Mouse (Mus musculus) left cerebral cortex, adult 11 months (tissue): ENCODE results near the gene Hmga2.

Experiments used
- DNase-seq: peaks from one replicate; pipeline ENCODE4 v3.0.0; 2022; ENCODE audit warnings: low spot score

Gene Hmga2

DNA sequence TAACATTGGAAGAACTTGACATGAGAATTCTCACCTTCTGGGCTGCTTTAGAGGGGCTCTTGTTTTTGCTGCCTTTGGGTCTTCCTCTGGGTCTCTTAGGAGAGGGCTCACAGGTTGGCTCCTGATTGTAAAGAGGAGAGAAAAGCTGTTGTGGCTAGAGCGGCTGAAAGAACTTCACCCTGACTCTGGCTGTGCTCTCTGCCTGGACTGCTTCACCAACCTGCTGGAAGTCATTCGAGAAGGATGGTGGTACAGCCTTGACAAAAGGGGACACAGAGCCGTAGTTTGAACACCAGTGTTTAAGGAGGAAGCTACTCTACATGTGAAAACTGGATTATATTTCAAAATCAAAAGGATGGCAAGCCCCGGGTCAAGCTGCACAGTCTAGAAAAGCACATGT, 3.1 kb downstream of the Hmga2 start:
- DNase-seq, result no peak

DNA sequence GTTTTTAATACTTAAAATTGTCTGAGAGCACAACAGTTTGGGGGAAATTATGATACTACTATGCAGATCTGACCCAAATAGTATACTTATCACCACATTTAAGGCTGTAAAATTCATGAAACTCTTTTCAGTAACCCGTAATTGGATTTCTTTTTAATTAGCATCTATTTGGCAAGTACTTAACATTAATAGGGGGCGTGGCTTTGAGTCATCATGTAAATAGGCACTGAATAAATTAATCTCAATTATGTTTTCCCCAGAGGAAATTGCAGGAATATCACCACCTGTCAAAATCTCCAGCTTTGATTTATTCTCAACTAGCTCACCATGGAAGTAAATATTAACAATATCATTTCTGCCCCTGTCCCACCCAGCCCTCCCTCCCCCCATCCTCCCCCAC, 3.7 kb downstream of the Hmga2 start:
- DNase-seq, result no peak

DNA sequence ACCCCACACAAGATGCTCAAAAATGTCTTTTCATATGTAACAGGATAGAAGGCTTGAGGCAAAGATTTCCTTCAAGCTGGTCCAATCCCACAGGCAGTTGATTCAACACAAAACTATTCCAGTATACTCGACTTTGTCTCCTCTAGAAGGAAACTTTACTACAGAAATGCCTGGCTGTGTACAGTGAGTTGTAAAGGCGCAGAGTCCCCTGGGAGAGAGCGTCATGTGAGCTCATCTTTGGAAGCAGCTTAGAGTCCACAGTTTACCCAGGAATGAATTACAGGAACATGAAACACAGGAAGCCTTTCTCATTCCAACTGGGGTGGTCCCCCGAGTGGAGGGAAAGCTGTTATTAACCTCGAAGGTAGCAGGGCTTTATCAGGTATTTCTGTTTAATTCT, 11.1 kb downstream of the Hmga2 start:
- DNase-seq, result no peak

DNA sequence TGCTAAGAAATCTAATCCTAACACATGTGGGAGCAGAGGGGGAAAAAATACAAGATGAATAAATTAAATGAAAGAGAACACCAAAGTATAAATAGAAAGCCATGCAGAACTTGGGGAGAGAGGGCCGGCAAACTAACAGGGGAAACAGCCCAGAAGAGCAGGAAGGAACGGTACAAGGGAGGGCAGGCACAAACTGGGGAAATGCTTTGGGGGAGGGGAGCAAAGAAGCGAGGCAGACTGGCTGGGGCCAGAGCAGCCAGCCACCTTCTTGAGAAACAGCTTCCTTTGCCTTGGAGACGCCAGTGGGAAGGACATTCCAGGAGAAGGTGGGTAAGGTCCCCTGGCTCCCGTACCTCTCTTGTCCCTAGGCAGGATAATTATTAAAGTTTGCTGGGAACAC, 14.5 kb downstream of the Hmga2 start:
- no peak for DNase-seq

DNA sequence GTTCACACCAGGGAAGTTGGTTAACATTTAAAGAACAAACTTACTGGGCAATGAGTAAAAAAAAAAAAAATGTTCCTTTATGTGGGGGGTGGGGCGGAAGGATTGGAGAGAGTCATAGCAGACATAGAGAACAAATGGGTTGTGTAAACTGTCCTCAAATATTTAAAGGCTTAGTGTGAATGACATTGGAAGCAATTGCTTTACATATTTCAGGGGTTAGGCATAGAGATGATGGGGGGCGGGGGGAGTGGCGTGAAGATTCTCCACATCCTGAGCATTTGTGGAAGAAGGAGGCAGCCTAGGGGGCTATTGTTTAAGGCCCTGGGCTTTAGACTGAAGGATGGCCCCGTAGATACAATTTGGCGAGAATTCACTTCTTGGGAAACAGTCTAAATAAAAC, 15.0 kb downstream of the Hmga2 start:
- DNase-seq, result no peak

DNA sequence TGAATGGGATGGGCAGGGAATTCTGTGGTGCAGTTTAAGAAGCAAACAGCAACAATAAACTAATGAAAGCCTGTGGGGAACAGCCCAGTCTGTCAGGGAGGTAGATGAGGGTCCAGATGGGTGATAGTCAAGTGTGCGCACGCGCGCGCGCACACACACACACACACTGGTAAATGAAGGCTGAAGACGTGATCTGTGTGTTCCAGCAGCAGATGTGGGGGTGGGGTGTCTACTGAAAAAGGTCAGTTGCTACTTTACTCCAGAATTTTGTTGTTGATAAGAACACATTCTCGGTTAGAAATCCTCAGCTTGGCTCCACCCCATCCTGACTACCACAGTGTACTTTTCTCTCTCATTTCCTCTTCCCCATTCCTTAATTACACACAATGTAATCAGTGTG, 17.4 kb downstream of the Hmga2 start:
- no peak for DNase-seq

DNA sequence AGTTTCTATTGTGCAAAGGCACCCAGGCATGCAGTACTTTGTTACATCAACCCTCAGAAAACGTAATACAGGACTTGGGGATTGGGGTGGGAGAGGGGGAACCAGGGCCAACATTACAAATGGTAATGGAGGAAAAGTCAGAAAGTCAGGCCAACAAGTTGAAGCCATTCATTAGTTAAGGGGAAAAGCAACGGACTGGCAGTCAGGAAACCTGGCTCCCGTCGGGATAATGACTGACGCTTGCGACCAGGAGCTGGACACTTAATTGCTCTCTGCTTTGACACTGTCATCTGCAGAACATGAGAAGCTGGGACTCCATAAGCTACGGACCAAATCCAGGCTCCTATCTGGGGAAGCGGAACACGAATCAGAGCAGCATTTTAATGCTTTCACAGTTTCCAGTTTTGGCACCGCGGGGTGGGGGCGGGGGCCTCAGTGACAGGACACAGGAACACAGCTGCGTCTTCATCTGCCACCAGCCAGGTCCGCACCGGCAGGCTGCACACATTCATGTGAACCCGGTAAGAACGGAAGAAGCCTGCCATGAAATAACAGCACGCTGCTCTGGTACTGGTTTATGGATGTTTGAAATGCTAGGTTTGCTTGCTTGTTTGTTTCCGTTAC, 26.5 kb downstream of the Hmga2 start:
- no peak for DNase-seq

DNA sequence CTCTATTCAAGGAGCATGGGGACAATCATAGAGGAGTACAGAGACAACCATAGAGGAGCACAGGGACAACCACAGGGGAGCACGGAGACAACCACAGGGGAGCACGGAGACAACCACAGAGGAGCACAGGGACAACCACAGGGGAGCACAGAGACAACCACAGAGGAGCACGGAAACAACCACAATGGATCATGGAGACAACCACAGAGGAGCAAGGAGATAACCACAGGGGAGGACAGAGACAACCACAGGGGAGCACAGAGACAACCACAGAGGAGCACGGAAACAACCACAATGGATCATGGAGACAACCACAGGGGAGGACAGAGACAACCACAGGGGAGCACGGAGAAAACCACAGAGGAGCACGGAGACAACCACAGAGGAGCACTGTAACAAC, 29.5 kb downstream of the Hmga2 start:
- DNase-seq, result no peak

DNA sequence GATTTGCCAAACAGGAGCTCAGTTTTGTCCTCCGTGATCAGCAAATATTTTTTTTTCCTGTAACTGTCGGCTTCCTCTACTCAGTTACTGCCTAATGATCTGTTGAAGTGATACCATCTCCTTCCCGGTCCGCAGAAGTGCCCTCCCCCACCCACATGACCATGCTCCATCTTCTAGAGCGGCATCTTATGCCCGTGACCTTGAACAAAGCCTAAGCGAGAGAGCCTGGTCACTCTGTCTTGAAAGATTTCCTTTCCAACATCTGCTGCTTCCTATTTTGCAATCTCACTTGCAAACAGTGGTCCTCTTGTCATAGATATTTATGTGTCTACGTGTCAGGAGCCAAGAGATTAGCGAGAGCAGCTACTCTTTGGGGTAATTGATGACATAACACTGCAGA, 30.1 kb downstream of the Hmga2 start:
- DNase-seq, result no peak

DNA sequence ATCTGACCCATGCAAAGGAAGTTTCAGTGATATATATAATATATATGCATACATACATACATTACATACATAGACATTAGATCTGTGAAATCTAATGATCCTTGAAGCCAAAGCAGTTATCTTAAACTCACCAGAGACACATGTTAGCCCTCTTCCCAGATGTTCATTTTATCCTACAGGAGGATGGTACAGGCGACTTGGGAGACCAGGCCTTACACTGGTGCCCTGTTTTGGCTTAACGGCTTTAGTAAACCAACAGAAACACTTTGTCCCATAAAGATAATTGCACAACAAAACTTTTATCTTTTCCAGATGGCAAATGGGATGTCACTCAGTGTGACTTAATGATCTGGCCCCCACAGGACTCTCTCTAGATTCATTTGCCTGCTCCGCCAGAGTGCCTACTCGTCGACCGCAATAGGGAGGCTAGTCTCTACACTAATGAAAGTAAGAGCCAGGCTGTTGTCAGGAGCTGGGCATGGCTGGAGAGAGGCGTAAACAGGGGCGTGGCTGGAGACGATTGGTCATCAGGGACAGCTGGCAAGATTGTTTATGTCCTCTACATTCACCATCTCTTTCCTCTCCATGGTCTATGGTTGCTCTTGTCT, 31.7 kb downstream of the Hmga2 start:
- no peak for DNase-seq

DNA sequence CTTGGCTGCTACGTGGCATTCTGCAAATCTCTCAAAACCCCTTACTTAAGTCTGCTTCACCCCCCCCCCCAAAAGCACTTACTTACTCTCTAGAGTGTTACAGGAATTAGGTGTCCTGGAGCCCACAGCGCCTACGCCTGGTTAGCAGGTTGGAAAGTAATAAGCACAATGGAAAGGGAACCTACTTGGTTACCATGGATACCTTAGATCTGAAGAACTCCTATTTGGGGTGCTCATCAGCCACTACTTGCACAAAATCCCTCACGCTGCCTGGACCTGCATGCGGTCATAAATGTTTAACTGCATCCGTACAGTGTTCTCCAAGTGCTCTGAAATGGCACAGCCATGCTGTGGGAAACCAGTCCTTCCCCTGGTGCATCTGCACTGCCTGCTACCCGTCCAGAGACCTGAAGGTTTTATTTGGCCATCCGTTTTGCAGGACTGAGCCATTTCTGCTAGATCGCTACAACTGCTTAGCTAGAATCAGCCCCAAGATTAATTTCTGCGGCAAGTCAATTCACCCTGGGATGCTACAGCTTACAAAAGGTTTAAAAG, 32.4 kb downstream of the Hmga2 start:
- DNase-seq, result no peak

DNA sequence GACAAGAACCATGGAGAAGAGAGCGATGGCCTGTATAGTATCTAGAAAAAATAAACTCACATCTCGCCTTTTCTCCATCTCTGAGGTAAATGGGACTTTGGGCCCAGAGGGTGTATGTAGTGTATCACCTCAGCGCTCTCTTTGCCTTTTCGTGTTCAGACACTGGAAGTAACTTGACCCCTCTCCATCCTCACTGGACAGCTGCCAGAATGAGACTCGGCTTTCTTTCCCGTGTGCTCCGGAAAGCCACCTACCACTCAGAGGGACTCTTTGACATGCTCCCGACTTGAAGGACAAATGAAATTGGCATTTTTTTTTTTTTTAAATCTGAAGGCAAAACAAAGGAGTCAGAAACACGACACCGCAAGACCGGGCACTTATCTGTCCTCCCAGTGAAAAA, 35.0 kb downstream of the Hmga2 start:
- no peak for DNase-seq

DNA sequence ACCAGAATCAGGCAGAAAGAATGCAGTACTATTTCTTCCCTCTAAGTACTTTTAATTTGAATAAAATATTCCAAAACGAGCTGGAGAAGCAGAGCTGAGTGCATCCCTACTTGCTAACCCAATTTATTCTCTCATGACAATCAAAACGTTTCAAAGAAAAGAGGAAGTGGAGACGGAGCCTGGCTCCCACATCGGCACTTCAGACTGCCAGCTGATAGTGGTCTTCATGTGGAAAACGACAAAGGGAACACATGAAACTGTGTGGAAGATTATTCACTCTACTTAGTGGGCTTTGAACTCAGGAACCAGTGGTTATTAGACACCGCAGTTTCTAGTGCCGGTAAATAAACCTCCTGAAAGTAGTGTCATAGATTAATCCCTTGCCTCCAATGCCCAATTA, 41.8 kb downstream of the Hmga2 start:
- DNase-seq, result no peak

DNA sequence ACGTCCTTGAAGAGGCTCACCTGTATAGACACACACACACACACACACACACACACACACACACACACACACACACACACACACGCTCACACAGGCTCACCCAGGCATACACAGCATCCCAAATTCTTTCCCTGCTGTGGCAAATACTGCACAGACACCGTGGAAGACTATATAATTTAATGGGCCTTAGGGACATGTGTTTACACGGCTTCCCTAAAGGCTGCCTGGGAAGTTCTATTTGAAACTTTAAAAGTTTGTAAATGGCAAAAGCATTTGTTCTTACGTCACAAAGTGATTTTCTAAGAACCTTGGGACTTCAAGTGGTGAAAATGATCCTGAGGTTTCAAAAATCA, 42.8 kb downstream of the Hmga2 start:
- DNase-seq, result no peak

DNA sequence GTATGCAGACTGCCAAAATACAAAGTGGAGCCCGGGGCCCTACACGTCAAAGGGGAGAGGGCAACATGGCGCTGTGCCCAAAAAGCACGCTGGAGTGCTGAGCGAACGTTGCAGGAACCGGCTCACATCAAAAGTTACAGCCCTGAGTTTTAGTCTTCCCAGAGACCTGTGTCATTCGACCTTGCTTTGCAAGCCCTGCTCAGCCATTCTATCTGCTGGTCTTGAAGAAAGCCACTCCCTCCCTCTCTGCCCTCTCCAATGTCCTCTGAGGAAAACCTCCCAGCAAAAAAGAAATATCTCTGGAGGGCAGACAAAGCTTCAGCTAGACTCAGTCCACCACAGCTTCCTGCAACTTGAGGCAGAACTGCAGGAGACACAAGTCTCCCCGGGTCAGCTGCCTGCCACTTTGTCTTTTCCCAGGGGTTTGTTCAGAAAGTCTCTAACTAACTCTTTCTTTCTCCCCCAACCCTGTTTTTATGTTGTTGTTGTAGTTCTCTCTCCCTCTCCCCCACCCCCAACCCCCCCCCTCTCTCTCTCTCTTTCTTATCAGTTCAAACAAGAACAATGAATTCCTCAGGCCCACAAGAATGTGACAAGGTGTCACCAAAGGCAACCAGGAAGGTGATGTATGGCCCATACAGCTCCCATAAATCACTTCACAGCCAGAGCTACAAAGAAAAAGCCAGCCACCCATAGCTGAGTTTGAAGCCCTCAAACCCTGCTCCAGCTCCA, 43.4 kb downstream of the Hmga2 start:
- DNase-seq, result no peak

DNA sequence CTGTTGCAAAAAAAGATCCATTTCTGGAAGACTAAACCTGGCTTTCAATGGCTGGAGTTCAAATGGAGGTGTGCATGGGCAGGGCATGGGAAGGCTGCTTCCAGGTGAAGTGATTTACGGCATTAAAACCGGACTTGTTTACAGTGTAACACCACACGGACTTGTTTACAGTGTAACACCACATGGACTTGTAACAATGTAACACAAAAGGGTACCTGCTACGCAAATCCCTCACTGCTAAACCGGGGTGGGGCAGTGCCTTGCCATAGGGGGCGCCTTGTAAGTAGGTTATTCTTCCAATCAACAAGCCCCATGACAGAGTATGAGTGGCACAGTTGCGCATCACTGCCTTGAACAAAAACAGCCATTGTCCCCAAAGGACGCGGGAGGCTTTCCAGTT, 44.2 kb downstream of the Hmga2 start:
- DNase-seq, result no peak

DNA sequence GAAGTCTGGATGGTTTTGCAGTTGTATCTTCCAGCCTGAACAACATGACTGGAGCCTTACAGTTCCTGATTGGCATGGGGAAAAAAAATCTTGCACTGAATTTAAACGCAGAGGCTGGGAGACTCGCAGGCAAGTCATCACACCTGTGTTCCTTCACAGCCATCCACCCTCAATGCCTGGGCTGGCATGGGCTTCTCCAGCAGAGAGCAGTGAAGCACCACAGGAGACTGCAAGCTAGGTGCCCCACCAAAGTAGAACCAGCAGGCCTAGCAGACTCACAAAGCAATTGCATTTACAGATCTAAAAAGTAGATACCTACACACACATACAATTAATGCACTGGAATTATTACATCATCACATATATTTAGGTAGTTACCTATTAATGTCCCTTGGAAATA, 44.8 kb downstream of the Hmga2 start:
- DNase-seq, result no peak

DNA sequence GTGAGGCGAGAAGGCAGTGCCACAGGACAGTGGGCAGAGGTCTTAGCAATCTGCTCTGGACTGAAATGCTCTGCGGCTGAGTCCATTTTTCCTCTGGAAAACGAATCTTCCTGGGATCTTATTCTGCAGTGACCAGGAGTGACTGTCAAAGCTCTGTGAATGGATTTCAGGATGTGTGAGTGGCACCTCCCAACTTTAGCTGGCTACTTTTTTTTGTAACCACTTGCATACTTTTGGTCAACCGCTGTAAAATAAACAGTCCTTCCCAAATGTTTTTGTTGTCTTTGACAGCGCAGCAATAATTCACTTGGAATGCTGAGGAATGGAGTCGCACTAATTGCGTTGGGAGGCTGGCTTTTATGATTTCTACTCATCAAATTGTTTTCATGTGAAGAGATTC, 45.8 kb downstream of the Hmga2 start:
- DNase-seq, result no peak

DNA sequence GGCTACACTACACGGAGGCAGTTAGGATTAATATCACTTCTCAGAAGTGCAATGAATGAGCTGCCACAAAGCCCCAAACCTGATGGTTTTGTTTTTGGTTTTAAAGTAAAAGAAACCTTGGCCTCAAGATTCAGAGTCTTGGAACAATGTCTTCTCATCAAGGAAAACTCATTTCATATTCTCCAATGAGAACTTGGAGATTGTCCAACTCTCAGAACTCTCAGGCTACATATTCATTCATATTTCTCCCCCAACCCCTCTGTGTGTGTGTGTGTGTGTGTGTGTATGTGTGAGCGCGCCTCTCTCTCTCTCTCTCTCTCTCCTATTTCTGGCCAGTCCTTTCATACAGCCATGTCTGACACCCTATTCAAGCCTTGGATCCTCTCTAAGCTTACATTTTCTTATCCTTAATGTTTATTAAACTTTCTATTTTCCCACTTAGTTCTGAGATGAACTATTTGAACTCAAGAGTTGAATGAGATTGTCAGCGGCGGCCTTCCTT, 46.5 kb downstream of the Hmga2 start:
- DNase-seq, result no peak

DNA sequence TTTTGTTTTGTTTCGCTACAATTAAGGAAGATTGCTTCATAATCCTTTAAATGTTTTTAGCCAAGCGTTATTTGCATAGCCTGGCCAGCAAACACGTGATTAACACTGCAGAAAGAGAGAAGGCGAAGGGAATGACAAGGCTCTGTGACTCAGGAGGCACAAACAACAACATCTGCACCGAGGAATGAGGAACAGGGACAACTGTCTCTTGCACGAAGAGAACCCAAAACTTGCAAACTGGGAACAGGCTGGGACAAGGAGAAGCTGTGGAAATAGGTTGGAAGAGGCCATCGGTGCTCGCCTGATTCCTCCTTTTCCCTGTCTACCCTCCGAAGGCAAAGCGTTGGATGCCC, 47.1 kb downstream of the Hmga2 start:
- DNase-seq, result no peak

DNA sequence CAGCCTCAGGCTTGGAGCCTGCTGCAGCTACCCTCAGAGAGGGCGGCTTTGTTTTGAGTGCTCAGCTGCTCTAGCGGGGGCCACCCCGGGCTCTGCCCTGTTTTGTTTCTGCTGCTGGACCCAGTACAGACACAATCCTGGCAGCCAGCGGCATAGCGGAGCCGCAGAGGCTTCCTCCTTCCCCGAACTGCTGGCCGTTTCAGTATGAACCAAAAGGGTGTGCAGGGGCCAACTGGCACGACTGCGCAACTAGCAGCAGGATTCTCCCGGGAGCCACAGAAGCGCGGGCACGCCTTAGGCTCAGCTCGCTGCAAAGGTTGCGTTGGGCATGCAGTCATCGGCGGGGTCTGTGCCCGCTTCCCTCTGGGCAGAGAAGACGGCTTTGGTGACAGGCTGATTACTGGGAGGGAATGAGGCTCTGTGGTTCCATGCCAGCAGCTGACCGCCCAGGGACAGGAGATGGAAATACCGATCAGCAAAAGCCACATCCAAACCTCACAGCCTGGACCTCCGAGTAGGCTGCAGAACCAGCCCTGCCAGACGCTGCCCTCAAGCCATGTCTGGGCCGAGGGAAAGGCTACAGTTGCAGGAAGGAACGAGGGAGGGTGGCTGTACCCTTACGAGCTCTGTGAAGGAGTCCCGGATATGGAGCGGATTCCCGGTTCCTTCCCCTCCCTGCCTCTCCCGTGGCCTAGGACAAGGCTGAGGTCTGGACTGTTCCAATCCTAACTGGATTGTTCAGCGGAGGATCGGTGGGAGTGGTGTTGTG, 47.7 kb downstream of the Hmga2 start:
- DNase-seq, result no peak

DNA sequence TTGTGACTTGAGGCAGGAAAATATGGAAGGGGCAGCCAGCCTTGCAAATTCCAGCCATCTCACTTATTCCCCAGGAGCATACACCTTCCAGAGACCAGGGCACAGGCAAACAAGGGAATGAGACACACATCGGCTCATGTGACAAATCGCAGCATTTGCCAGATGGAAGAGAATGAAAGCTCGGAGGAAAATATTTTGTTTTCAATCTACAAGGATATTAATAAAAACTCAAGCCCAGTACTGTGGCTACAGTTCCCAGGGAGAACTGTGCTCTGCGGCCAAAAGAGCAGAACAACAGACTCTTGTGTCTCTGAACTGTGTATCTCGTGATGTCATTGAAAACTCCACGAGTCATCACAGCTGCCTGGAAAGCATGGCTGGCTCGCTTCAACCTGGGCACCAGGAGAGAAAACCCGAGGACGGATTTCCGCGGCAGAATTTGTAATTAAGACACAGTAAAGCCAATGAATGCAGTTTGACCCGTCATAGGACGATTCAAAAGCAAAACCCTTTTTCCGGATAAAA, 50.1 kb downstream of the Hmga2 start:
- no peak for DNase-seq

DNA sequence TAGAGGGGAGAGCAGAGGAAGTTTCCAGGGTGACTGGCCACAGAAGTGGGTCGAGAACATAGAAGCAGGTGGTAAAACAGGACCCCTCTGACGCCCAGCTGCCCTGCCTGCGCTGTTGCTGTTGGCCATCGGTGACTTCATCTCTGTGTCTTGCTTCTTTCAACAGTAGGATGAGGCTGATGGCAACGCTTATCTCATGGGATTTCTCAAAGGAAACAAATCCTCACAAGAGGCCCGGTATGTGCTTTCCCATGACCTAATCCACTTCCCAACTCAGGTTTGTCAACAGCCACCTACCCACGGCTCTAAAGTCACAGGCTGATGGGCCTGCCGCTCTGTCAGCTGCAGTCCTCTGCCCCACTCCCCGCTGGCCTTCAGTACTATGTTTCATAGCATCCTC, 52.3 kb downstream of the Hmga2 start:
- DNase-seq, result no peak
